Mouse (Mus musculus): ENCODE measurements around the gene 4930558K02Rik. TPM values are rescaled to one million over a fixed set of nuclear protein-coding genes. Genes with fewer than 3 reads are reported as not detected.

The 4930558K02Rik gene
- polyA plus RNA-seq, 1 experiment from 2014 or later, result not detected

DNA sequence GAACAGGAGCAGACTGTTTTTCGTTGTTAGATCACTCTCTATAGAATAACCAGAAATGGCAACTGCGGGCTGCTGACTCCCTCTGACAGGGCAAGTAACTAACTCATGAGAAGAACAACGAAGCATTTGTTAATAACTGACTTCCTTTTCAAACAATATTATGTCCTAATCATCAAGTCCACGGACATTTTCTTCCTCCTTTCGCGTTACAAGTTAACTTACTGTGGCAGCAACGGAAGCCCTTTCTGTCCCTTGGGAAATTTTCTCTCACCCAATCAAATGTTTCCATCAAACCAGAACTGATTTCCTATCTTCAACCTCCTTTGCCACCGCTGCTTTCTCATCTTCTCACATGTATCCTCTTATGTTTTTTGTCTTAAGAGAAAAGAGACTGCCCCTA lies 82.2 kb downstream of the 4930558K02Rik start:
- DNase-seq (ENCODE audit: low spot score, missing footprints), result no peak
- Histone ChIP-seq H3K4me3 (ENCODE audit: low read depth, low read length) (no peak overlapping the region), H3K9me3 (ENCODE audit: control insufficient read depth, low read length) (no peaks in the 10 kb centered on the region), H3K4me2 (no peak overlapping the region), H3K27me3 (ENCODE audit: control insufficient read depth, insufficient read depth, low read length) (no peaks in the 10 kb centered on the region), H3K9ac (ENCODE audit: low read length) (no peak overlapping the region), H3K4me1 (ENCODE audit: control insufficient read depth, insufficient read depth, low read length) (no peaks in the 10 kb centered on the region), H3K36me3 (ENCODE audit: control insufficient read depth, insufficient read depth, low read length) (no peaks in the 10 kb centered on the region), H3K27ac (ENCODE audit: low read depth, low read length) (no peak overlapping the region)
- 89% methylated on average over 8 of the region's 8 CpGs for WGBS
- ATAC-seq (ENCODE audit: low FRiP score), result no peak

- Histone ChIP-seq H3K9me3 (ENCODE audit: control insufficient read depth, low read length) (no peaks in the 10 kb centered on the region), H3K4me2 (no peak overlapping the region), H3K36me3 (ENCODE audit: control insufficient read depth, insufficient read depth, low read length) (no peaks in the 10 kb centered on the region), H3K27me3 (ENCODE audit: control insufficient read depth, insufficient read depth, low read length) (no peaks in the 10 kb centered on the region), H3K4me3 (ENCODE audit: low read depth, low read length) (no peak overlapping the region), H3K9ac (ENCODE audit: low read length) (no peak overlapping the region), H3K4me1 (ENCODE audit: control insufficient read depth, insufficient read depth, low read length) (no peaks in the 10 kb centered on the region), H3K27ac (ENCODE audit: low read depth, low read length) (no peak overlapping the region)
- ATAC-seq (ENCODE audit: low FRiP score) (peak; percentile 9; the same call in 1 of the 2 replicates), DNase-seq (ENCODE audit: low spot score, missing footprints) (no peak)
- WGBS, result 73% methylated on average over 10 of the region's 10 CpGs
These were observed 83.3 kb downstream of the 4930558K02Rik start for GRCm38 (mm10) chr1:161896130-161896529.

GRCm38 (mm10) chr1:161895014-161895413 lies 84.4 kb downstream of the 4930558K02Rik start:
- Histone ChIP-seq H3K4me2 (no peak overlapping the region), H3K4me3 (ENCODE audit: low read depth, low read length) (no peak overlapping the region), H3K27me3 (ENCODE audit: control insufficient read depth, insufficient read depth, low read length) (no peaks in the 10 kb centered on the region), H3K9me3 (ENCODE audit: control insufficient read depth, low read length) (no peaks in the 10 kb centered on the region), H3K27ac (ENCODE audit: low read depth, low read length) (no peak overlapping the region), H3K36me3 (ENCODE audit: control insufficient read depth, insufficient read depth, low read length) (no peaks in the 10 kb centered on the region), H3K9ac (ENCODE audit: low read length) (no peak overlapping the region), H3K4me1 (ENCODE audit: control insufficient read depth, insufficient read depth, low read length) (no peaks in the 10 kb centered on the region)
- WGBS, result 91% methylated on average over 3 of the region's 3 CpGs
- ATAC-seq (ENCODE audit: low FRiP score) (no peak), DNase-seq (ENCODE audit: low spot score, missing footprints) (no peak)

GRCm38 (mm10) chr1:161894553-161894952 lies 84.9 kb downstream of the 4930558K02Rik start:
- H3K27me3 ChIP-seq (ENCODE audit: control insufficient read depth, insufficient read depth, low read length), result no peaks in the 10 kb centered on the region
- H3K4me2 ChIP-seq, result no peak overlapping the region
- WGBS, result 67% methylated on average over 2 of the region's 2 CpGs
- no peak overlapping the region for H3K9ac ChIP-seq (ENCODE audit: low read length)
- no peak overlapping the region for H3K27ac ChIP-seq (ENCODE audit: low read depth, low read length)
- H3K36me3 ChIP-seq (ENCODE audit: control insufficient read depth, insufficient read depth, low read length), result no peaks in the 10 kb centered on the region
- no peaks in the 10 kb centered on the region for H3K9me3 ChIP-seq (ENCODE audit: control insufficient read depth, low read length)
- DNase-seq (ENCODE audit: low spot score, missing footprints), result no peak
- no peak for ATAC-seq (ENCODE audit: low FRiP score)
- H3K4me3 ChIP-seq (ENCODE audit: low read depth, low read length), result no peak overlapping the region
- no peaks in the 10 kb centered on the region for H3K4me1 ChIP-seq (ENCODE audit: control insufficient read depth, insufficient read depth, low read length)

- Histone ChIP-seq H3K4me2 (no peak overlapping the region), H3K4me1 (ENCODE audit: control insufficient read depth, insufficient read depth, low read length) (no peaks in the 10 kb centered on the region), H3K27me3 (ENCODE audit: control insufficient read depth, insufficient read depth, low read length) (no peaks in the 10 kb centered on the region), H3K4me3 (ENCODE audit: low read depth, low read length) (no peak overlapping the region), H3K27ac (ENCODE audit: low read depth, low read length) (peak overlapping the region; percentile 36; the same call in 1 of the 2 replicates), H3K9ac (ENCODE audit: low read length) (no peak overlapping the region), H3K9me3 (ENCODE audit: control insufficient read depth, low read length) (no peaks in the 10 kb centered on the region), H3K36me3 (ENCODE audit: control insufficient read depth, insufficient read depth, low read length) (no peaks in the 10 kb centered on the region)
- 90% methylated on average over 2 of the region's 2 CpGs for WGBS
- DNase-seq (ENCODE audit: low spot score, missing footprints) (no peak), ATAC-seq (ENCODE audit: low FRiP score) (no peak)
These were observed 85.3 kb downstream of the 4930558K02Rik start for GRCm38 (mm10) chr1:161894126-161894525.

Other genes with a start within 250 kb of the 4930558K02Rik start
- gene Fasl, start 191.1 kb downstream of the 4930558K02Rik start, polyA plus RNA-seq (2014; fragmentation: Nextera tagmentation; extraction: Ambion mirVana), result 0.12 and 0.30 TPM in 2 replicates
- 27.1 and 31.0 TPM in 2 replicates for gene Suco, start 103.0 kb downstream of the 4930558K02Rik start, polyA plus RNA-seq (2014; fragmentation: Nextera tagmentation; extraction: Ambion mirVana)
- gene Pigc, start 10.4 kb downstream of the 4930558K02Rik start, polyA plus RNA-seq (2014; fragmentation: Nextera tagmentation; extraction: Ambion mirVana), result 33.3 and 35.7 TPM in 2 replicates